Mouse (Mus musculus): Measurements from ENCODE around the gene Chmp1a.

DNA sequence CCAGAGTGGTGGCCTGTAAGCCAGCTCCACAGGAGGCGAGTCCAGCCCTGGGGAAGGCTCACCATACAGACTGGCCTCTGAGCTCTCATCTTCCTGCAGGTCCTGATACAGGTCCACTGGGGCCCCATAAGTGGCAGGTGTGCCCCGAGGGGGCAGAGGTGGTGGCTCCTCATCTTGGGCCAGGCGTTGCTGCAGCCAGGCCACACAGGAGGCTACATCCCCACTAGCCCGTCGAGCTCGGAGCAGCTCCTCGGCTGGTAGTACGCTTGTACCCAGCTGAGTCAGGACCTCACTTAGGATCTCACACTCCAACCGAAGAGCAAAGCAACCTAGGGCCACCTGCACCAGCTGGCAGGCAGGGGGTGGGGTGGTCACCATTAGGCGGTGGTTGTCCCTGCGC, 21.2 kb upstream of the Chmp1a start:
- no peak for TF ChIP-seq CTCF (IDR thresholded peaks at IDR 0.05; ENCODE audit: low read depth, low read length)
- no peak for TF ChIP-seq GATA1 (IDR thresholded peaks at IDR 0.05; ENCODE audit: borderline replicate concordance, low read length)
- no peak for TF ChIP-seq TAL1 (conservative IDR thresholded peaks at IDR 0.05; ENCODE audit: low read depth, low read length)
- TF ChIP-seq GATA2 (IDR thresholded peaks at IDR 0.05; ENCODE audit: borderline replicate concordance, low read depth, low read length): no peak
- TF ChIP-seq POLR2AphosphoS5 (IDR thresholded peaks at IDR 0.05; ENCODE audit: insufficient replicate concordance, low read depth, low read length): no peak

Data from G1E (cell line).